Mouse (Mus musculus): ENCODE results near the gene Cpeb2. TPM values are rescaled to one million over a fixed set of nuclear protein-coding genes. Genes with fewer than 3 reads are reported as not detected.

The Cpeb2 gene
- polyA plus RNA-seq, 1 experiment from 2014 or later, result 1.1 TPM

DNA sequence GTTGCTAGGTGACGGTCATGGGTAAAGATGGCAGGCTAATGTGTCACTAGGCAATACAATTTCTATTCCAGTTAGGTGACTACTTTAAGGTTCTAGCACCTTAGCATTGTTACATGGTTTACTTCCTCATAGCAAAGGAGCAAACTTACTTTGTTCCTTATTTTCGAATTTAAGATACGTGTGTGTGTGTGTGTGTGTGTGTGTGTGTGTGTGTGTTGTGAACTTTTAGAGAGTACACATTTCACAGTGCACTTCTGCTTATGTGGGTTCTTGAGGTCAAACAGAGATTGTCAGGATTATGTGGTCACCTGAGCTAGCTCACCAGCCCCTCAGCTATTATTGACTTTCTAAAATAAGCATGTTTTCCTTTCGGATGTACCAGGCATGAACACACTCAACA is 60.2 kb downstream of the Cpeb2 start:
- WGBS, result 89% methylated on average over 4 of the region's 4 CpGs
- H3K36me3 ChIP-seq (ENCODE audit: control insufficient read depth, insufficient read depth, low read length), result no peaks in the 10 kb centered on the region
- no peak overlapping the region for H3K9ac ChIP-seq (ENCODE audit: low read depth, low read length)
- H3K27me3 ChIP-seq (ENCODE audit: control insufficient read depth, insufficient read depth, low read length), result no peaks in the 10 kb centered on the region
- H3K4me1 ChIP-seq (ENCODE audit: control insufficient read depth, insufficient read depth, low read length), result no peaks in the 10 kb centered on the region
- H3K4me3 ChIP-seq (ENCODE audit: low read length), result no peak overlapping the region
- no peak overlapping the region for H3K4me2 ChIP-seq (replicated peaks; ENCODE audit: low read depth, low read length)
- ATAC-seq (ENCODE audit: low FRiP score, low TSS enrichment), result no peak
- H3K27ac ChIP-seq (ENCODE audit: low read depth, low read length), result no peak overlapping the region
- H3K9me3 ChIP-seq (ENCODE audit: control insufficient read depth, low read length), result no peaks in the 10 kb centered on the region

DNA sequence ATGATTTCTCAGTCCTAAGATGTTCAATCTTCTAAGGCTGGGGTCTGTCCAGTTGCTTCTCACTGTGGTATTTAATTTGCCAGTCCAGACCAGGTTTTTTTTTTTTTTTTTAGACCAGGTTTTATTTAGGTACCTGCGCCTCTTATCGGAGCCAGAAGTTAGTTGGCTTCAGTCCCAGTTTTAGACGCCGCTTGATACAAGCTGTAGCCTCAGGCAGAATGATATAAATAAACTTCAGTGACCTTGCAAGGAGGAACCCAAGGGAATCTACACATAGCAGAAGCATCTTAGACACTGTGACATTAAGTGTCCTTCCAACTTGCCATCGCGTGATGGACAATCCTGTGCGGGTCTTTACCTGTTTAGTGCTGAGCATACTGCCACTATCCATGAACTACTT is 64.5 kb downstream of the Cpeb2 start:
- Histone ChIP-seq H3K36me3 (ENCODE audit: control insufficient read depth, insufficient read depth, low read length) (no peaks in the 10 kb centered on the region), H3K9me3 (ENCODE audit: control insufficient read depth, low read length) (no peaks in the 10 kb centered on the region), H3K27me3 (ENCODE audit: control insufficient read depth, insufficient read depth, low read length) (no peaks in the 10 kb centered on the region), H3K27ac (ENCODE audit: low read depth, low read length) (no peak overlapping the region), H3K4me3 (ENCODE audit: low read length) (no peak overlapping the region), H3K4me1 (ENCODE audit: control insufficient read depth, insufficient read depth, low read length) (no peaks in the 10 kb centered on the region), H3K4me2 (replicated peaks; ENCODE audit: low read depth, low read length) (no peak overlapping the region), H3K9ac (ENCODE audit: low read depth, low read length) (no peak overlapping the region)
- 81% methylated on average over 7 of the region's 7 CpGs for WGBS
- no peak for ATAC-seq (ENCODE audit: low FRiP score, low TSS enrichment)

DNA sequence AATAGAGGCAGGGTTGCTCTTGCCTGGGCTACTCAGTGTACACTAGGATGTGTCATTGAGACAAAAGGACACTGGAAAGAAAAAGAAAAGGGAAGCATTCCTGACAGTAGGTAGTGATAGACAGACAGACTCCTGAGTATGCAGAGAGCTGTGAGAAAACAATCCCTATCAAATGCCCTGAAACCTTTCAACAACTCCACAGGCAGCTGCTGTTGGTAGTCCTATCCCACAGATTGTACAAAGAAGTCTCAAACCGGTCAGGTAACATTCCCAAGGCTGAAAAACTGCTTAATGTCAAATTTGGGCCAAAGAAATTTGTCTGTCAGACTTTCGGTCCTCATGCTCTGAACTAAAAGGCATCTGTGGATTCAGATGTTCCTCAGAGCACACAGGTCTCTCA is 66.0 kb downstream of the Cpeb2 start:
- ATAC-seq (ENCODE audit: low FRiP score, low TSS enrichment), result no peak
- Histone ChIP-seq H3K9ac (ENCODE audit: low read depth, low read length) (no peak overlapping the region), H3K4me2 (replicated peaks; ENCODE audit: low read depth, low read length) (no peak overlapping the region), H3K4me3 (ENCODE audit: low read length) (no peak overlapping the region), H3K27ac (ENCODE audit: low read depth, low read length) (no peak overlapping the region), H3K27me3 (ENCODE audit: control insufficient read depth, insufficient read depth, low read length) (no peaks in the 10 kb centered on the region), H3K36me3 (ENCODE audit: control insufficient read depth, insufficient read depth, low read length) (no peaks in the 10 kb centered on the region), H3K4me1 (ENCODE audit: control insufficient read depth, insufficient read depth, low read length) (no peaks in the 10 kb centered on the region), H3K9me3 (ENCODE audit: control insufficient read depth, low read length) (no peaks in the 10 kb centered on the region)
- WGBS, result 75% methylated on average over 2 of the region's 2 CpGs

DNA sequence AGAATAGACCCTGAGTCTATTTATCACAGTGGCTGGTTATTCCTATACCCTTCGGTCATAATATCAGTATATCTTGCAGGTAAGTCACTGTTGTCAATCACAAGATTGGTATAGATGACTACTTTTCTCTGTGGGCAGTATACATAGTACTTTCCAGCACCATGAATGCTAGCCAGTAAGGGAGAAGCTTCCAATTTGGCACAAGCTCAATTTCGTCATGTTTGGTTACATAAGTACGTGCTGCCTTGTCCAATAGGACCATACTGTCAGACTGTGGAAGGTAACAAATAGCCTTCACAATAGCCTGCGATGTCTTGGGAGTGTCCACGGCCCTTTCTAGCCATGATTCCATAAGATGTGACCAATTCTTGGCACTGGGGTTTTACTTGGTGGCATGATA is 67.1 kb downstream of the Cpeb2 start:
- no peak for ATAC-seq (ENCODE audit: low FRiP score, low TSS enrichment)
- Histone ChIP-seq H3K27ac (ENCODE audit: low read depth, low read length) (no peak overlapping the region), H3K4me2 (replicated peaks; ENCODE audit: low read depth, low read length) (no peak overlapping the region), H3K4me1 (ENCODE audit: control insufficient read depth, insufficient read depth, low read length) (no peaks in the 10 kb centered on the region), H3K27me3 (ENCODE audit: control insufficient read depth, insufficient read depth, low read length) (no peaks in the 10 kb centered on the region), H3K4me3 (ENCODE audit: low read length) (no peak overlapping the region), H3K36me3 (ENCODE audit: control insufficient read depth, insufficient read depth, low read length) (no peaks in the 10 kb centered on the region), H3K9ac (ENCODE audit: low read depth, low read length) (no peak overlapping the region), H3K9me3 (ENCODE audit: control insufficient read depth, low read length) (no peaks in the 10 kb centered on the region)
- 90% methylated on average over 5 of the region's 5 CpGs for WGBS

DNA sequence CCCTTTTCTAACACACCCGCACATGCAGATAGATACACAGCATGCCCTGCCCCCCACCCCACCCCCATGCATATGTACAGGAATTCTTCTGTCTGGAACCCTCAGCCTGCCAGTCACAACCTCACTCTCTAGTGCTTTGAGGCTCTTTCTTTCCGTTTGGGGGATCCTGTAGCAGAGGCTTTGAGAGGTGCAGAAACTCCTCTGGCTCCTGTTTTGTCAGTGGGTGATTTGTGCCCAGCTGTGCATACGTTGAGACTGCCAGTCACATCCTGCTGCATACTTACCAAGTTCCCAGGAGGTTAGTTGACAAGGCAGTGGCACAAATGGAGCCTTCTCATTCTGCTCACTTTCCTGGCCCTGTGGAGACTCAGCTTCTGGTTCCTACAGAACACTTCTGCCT is 68.0 kb downstream of the Cpeb2 start:
- Histone ChIP-seq H3K27me3 (ENCODE audit: control insufficient read depth, insufficient read depth, low read length) (no peaks in the 10 kb centered on the region), H3K4me3 (ENCODE audit: low read length) (no peak overlapping the region), H3K4me1 (ENCODE audit: control insufficient read depth, insufficient read depth, low read length) (no peaks in the 10 kb centered on the region), H3K27ac (ENCODE audit: low read depth, low read length) (no peak overlapping the region), H3K9me3 (ENCODE audit: control insufficient read depth, low read length) (no peaks in the 10 kb centered on the region), H3K36me3 (ENCODE audit: control insufficient read depth, insufficient read depth, low read length) (no peaks in the 10 kb centered on the region), H3K9ac (ENCODE audit: low read depth, low read length) (no peak overlapping the region), H3K4me2 (replicated peaks; ENCODE audit: low read depth, low read length) (no peak overlapping the region)
- no peak for ATAC-seq (ENCODE audit: low FRiP score, low TSS enrichment)
- 54% methylated on average over 3 of the region's 3 CpGs for WGBS

DNA sequence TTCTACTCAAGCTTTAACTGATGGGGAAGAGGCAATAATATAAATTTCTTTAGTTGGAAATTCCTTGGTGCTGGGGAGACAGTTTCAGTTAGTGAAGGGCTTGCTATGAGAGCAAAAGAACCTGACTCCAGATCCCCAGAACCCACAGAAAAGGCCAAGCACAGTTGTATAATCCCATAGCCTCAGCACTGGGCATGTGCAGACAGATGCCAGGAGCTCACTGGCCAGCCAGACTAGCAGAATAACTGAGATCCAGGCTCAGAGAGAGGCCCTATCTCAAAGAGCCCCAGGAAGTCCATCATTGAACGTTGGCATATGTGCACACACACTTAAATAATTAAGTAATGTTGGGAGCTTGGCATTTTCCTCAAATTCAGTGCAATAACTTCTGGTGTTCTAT is 70.5 kb downstream of the Cpeb2 start:
- H3K27me3 ChIP-seq (ENCODE audit: control insufficient read depth, insufficient read depth, low read length), result no peaks in the 10 kb centered on the region
- H3K27ac ChIP-seq (ENCODE audit: low read depth, low read length), result no peak overlapping the region
- H3K9me3 ChIP-seq (ENCODE audit: control insufficient read depth, low read length), result no peaks in the 10 kb centered on the region
- H3K36me3 ChIP-seq (ENCODE audit: control insufficient read depth, insufficient read depth, low read length), result no peaks in the 10 kb centered on the region
- no peak for ATAC-seq (ENCODE audit: low FRiP score, low TSS enrichment)
- no peaks in the 10 kb centered on the region for H3K4me1 ChIP-seq (ENCODE audit: control insufficient read depth, insufficient read depth, low read length)
- no peak overlapping the region for H3K4me3 ChIP-seq (ENCODE audit: low read length)
- no peak overlapping the region for H3K9ac ChIP-seq (ENCODE audit: low read depth, low read length)
- 67% methylated on average over 1 of the region's 1 CpGs for WGBS
- no peak overlapping the region for H3K4me2 ChIP-seq (replicated peaks; ENCODE audit: low read depth, low read length)

DNA sequence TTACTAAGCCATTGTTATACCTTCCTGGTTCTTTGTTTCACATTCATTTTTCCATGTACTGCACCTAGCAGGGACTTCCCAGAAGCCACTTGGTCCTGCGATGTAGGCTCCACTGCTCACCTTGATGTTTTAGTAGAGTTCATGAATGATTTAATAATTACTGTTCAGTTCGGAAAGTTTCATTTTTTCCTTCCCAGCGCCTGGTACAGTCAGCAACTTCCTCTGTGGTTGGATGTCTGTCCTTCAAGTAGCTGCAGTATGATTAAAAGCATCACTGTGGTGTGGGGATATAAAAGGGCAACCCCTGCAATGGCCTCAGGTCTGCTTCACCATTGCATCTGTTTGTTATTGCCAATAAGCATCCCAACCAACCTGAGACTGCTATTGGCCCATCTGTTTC is 72.5 kb downstream of the Cpeb2 start:
- no peak overlapping the region for H3K27ac ChIP-seq (ENCODE audit: low read depth, low read length)
- no peak overlapping the region for H3K4me2 ChIP-seq (replicated peaks; ENCODE audit: low read depth, low read length)
- H3K36me3 ChIP-seq (ENCODE audit: control insufficient read depth, insufficient read depth, low read length), result no peaks in the 10 kb centered on the region
- H3K9ac ChIP-seq (ENCODE audit: low read depth, low read length), result no peak overlapping the region
- 84% methylated on average over 3 of the region's 3 CpGs for WGBS
- no peaks in the 10 kb centered on the region for H3K4me1 ChIP-seq (ENCODE audit: control insufficient read depth, insufficient read depth, low read length)
- ATAC-seq (ENCODE audit: low FRiP score, low TSS enrichment), result no peak
- no peaks in the 10 kb centered on the region for H3K9me3 ChIP-seq (ENCODE audit: control insufficient read depth, low read length)
- no peaks in the 10 kb centered on the region for H3K27me3 ChIP-seq (ENCODE audit: control insufficient read depth, insufficient read depth, low read length)
- H3K4me3 ChIP-seq (ENCODE audit: low read length), result no peak overlapping the region

DNA sequence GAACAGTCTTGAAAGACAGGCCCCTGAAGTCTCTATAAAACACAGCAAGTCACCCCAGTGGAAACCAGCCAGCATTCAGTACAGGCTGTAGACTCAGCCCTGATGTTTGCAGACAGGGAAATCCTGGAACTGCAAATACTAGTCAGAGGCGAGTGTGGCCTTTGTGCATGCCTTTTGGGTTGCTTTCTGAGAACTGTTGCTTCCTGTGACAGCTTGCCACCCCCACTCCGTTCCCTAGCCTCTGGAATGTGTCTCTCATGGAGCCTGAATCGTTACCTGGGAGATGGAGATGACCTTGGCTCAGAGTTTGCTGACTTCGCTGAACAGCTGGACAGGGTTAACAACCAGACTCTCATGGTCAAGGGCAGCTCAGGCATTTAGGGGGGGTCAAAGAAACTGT is 77.0 kb downstream of the Cpeb2 start:
- 48% methylated on average over 4 of the region's 4 CpGs for WGBS
- ATAC-seq (ENCODE audit: low FRiP score, low TSS enrichment), result no peak
- Histone ChIP-seq H3K4me2 (replicated peaks; ENCODE audit: low read depth, low read length) (no peak overlapping the region), H3K9me3 (ENCODE audit: control insufficient read depth, low read length) (no peaks in the 10 kb centered on the region), H3K27me3 (ENCODE audit: control insufficient read depth, insufficient read depth, low read length) (no peaks in the 10 kb centered on the region), H3K4me3 (ENCODE audit: low read length) (no peak overlapping the region), H3K4me1 (ENCODE audit: control insufficient read depth, insufficient read depth, low read length) (no peaks in the 10 kb centered on the region), H3K9ac (ENCODE audit: low read depth, low read length) (no peak overlapping the region), H3K27ac (ENCODE audit: low read depth, low read length) (no peak overlapping the region), H3K36me3 (ENCODE audit: control insufficient read depth, insufficient read depth, low read length) (no peaks in the 10 kb centered on the region)

DNA sequence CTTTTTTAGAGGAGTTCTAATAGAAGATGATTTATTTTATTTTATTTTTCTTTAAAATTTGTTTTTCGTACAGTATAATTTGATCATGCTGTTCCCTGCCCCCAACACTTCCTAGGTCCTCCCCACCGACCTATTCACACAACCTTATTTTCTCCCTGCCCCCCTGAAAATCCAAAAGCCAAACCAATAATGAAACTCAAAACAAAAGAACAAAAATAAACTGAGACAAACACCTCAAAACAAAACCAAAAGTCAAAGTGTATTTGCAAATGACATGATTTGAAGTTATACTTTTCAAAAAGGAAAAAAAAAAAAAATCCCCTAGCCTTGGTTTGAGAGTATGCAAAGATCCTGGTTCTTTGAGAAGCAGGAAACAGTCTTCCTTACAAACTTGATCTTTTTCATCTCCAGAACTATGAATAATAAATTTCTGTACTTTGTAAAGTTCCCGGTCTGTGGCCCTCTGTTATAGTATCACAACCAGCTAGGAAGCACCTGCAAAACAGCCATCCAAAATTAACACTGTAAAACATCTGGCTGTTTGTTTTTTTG is 91.4 kb downstream of the Cpeb2 start:
- Histone ChIP-seq H3K27ac (ENCODE audit: low read depth, low read length) (no peak overlapping the region), H3K4me3 (ENCODE audit: low read length) (no peak overlapping the region), H3K9ac (ENCODE audit: low read depth, low read length) (no peak overlapping the region), H3K27me3 (ENCODE audit: control insufficient read depth, insufficient read depth, low read length) (no peaks in the 10 kb centered on the region), H3K4me1 (ENCODE audit: control insufficient read depth, insufficient read depth, low read length) (no peaks in the 10 kb centered on the region), H3K9me3 (ENCODE audit: control insufficient read depth, low read length) (no peaks in the 10 kb centered on the region), H3K36me3 (ENCODE audit: control insufficient read depth, insufficient read depth, low read length) (no peaks in the 10 kb centered on the region), H3K4me2 (replicated peaks; ENCODE audit: low read depth, low read length) (no peak overlapping the region)
- 83% methylated on average over 3 of the region's 3 CpGs for WGBS
- ATAC-seq (ENCODE audit: low FRiP score, low TSS enrichment), result no peak

DNA sequence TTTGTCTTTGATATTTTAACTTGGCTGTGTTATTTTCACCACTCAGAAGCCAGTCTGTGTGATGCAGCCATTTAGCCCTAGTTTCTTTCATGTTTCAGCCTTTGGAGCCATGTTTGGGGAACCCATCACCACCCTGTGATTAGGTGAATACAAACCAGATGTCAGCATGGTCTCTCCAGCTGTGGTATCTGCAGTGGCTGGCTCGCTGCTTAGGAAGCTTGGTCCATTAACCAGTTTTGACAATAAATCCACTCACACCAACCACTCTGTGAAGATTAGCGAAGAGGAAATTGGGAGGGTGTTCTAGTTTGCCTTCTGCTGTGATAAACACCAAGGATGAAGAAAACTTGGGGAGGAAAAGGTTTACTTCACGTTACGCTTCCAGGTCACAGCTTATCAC is 92.6 kb downstream of the Cpeb2 start:
- H3K4me2 ChIP-seq (replicated peaks; ENCODE audit: low read depth, low read length), result no peak overlapping the region
- no peak for ATAC-seq (ENCODE audit: low FRiP score, low TSS enrichment)
- H3K9ac ChIP-seq (ENCODE audit: low read depth, low read length), result no peak overlapping the region
- WGBS, result 66% methylated on average over 4 of the region's 4 CpGs
- H3K27me3 ChIP-seq (ENCODE audit: control insufficient read depth, insufficient read depth, low read length), result no peaks in the 10 kb centered on the region
- H3K36me3 ChIP-seq (ENCODE audit: control insufficient read depth, insufficient read depth, low read length), result no peaks in the 10 kb centered on the region
- no peak overlapping the region for H3K4me3 ChIP-seq (ENCODE audit: low read length)
- H3K4me1 ChIP-seq (ENCODE audit: control insufficient read depth, insufficient read depth, low read length), result no peaks in the 10 kb centered on the region
- no peaks in the 10 kb centered on the region for H3K9me3 ChIP-seq (ENCODE audit: control insufficient read depth, low read length)
- H3K27ac ChIP-seq (ENCODE audit: low read depth, low read length), result no peak overlapping the region

Data from kidney, embryonic 14.5 days (tissue).